Mouse (Mus musculus) hindbrain, embryonic 11.5 days (tissue): ENCODE data around the gene Lsm2. TPM values are rescaled to one million over a fixed set of nuclear protein-coding genes. Genes with fewer than 3 reads are reported as not detected.
"Not testable (repeated sequence)": the region's sequence is repeated elsewhere in the genome, so short reads cannot be mapped to it uniquely, and the experiment has no call there.

Source experiments
- ATAC-seq: fragments of 200-750 bp; cut with Nextera tagmentation; 2 replicates; pipeline ENCODE4 v1.8.0; 2017; ENCODE audit warnings: mild to moderate bottlenecking, moderate TSS enrichment, moderate library complexity; ENCODE audit not compliant: low FRiP score
- DNase-seq: peaks from one replicate; pipeline ENCODE4 v3.0.0-alpha.2; 2015; ENCODE audit warnings: low spot score
- H3K27ac ChIP-seq: fragments of 300-500 bp; sonication (generic); 2 replicates; pipeline ENCODE4 v1.5.1; 2014; ENCODE audit warnings: mild to moderate bottlenecking, low read depth, low read length
- H3K27me3 ChIP-seq: fragments of 300-500 bp; sonication (generic); 2 replicates; pipeline ENCODE4 v1.6.1; 2014; ENCODE audit warnings: mild to moderate bottlenecking, low read length, moderate library complexity, mixed read lengths; ENCODE audit not compliant: control insufficient read depth, insufficient read depth
- H3K36me3 ChIP-seq: fragments of 300-500 bp; sonication (generic); 2 replicates; pipeline ENCODE4 v1.6.1; 2014; ENCODE audit warnings: mild to moderate bottlenecking, low read length, moderate library complexity, mixed read lengths; ENCODE audit not compliant: control insufficient read depth, insufficient read depth
- H3K4me1 ChIP-seq: fragments of 300-500 bp; sonication (generic); replicated peaks from 2 replicates; pipeline ENCODE4 v1.6.1; 2014; ENCODE audit warnings: low read length, mixed read lengths; ENCODE audit not compliant: control insufficient read depth, insufficient read depth
- H3K4me2 ChIP-seq: fragments of 300-500 bp; sonication (generic); replicated peaks from 2 replicates; pipeline ENCODE4 v1.6.1; 2014; ENCODE audit warnings: mild to moderate bottlenecking, low read depth, low read length
- H3K4me3 ChIP-seq: fragments of 300-500 bp; sonication (generic); 2 replicates; pipeline ENCODE4 v1.5.1; 2014; ENCODE audit warnings: low read depth, low read length
- H3K9ac ChIP-seq: fragments of 300-500 bp; sonication (generic); 2 replicates; pipeline ENCODE4 v1.6.1; 2014; ENCODE audit warnings: low read depth, low read length
- H3K9me3 ChIP-seq: fragments of 300-500 bp; sonication (generic); 2 replicates; pipeline ENCODE4 v1.6.1; 2016; ENCODE audit warnings: low read length; ENCODE audit not compliant: control insufficient read depth
- WGBS: fragments of 180-500 bp; shearing (Covaris S2); extraction: QIAGEN DNeasy Blood & Tissue Kit; methylation state at CpG from one replicate; pipeline ENCODE4 v1.1.7; 2014; 5-methylcytosine and 5-hydroxymethylcytosine counted together
- polyA plus RNA-seq: library from polyadenylated mRNA; unstranded; fragments of >200 nt; fragmentation: Nextera tagmentation; extraction: Ambion mirVana; gene quantifications from 2 replicates; pipeline ENCODE4 v1.2.1, GENCODE M21; 2014

Lsm2 gene
- polyA plus RNA-seq, 1 experiment from 2014 or later = 207 TPM

DNA sequence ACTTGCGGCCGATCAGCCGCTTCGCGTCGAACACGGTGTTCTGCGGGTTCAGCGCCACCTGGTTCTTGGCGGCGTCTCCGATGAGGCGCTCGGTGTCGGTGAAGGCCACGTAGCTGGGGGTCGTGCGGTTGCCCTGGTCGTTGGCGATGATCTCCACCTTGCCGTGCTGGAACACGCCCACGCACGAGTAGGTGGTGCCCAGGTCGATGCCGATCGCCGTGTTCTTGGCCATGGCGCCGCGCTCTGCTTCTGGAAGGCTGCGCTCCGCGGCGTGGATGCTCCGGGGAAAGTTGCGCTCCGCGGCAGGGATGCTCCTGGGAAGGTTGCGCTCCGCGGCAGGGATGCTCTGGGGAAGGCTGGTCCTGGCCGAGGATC lies 10.0 kb upstream of the Lsm2 start:
- H3K4me1 ChIP-seq, H3K27ac ChIP-seq, H3K36me3 ChIP-seq, DNase-seq, H3K9ac ChIP-seq, H3K9me3 ChIP-seq: not testable (repeated sequence)
- Histone ChIP-seq H3K27me3 (peaks cover 18% of the 10 kb centered on the region), H3K4me2 (peak overlapping the region; percentile 54), H3K4me3 (peak overlapping the region; percentile 19)
- WGBS = 4% methylated on average over 11 of the region's 43 CpGs
- peak; percentile 56 for ATAC-seq

DNA sequence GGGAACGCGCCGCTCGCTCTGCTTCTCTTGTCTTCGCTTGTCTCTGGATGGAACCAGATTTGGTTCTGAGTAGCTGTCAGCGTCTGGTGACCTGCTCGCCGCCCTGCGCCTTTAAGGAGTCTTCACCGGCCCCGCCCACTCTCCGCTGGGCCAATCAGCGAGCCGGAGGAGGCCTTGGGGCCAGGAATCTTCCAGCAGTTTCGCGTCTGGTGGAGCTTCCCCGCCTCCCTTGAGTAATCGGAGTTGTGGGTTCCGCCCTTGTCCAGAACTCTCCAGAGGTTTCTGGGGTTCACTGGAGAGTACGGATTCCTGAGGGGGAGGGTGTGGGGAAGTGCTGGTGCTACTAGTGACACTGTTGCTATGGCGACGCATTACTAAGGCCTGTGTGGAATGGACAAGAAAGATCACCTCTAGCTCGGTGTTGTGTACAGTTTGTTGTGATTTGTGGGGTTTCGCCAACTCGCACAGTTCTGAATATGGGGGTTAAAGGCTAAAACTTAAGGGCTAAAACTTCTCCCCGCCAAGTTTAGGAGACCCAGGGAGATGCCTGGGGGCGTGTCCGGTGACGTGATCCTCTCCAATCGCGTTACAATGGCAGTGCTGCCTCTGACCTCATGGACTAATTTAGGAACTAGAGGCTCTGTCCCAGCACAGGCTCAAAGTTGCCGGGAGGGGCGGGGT lies 9.5 kb upstream of the Lsm2 start, which contains the start of the genes Hspa1a and Hspa1l:
Gene Hspa1a (minus strand): TSS at position 88 of the 681 bp plus-strand sequence.
Gene Hspa1l (plus strand): TSS at position 635 of the 681 bp plus-strand sequence.
- H3K9me3 ChIP-seq, H3K27ac ChIP-seq, H3K9ac ChIP-seq, H3K36me3 ChIP-seq, H3K4me1 ChIP-seq: not testable (repeated sequence)
- peak; percentile 75 for DNase-seq
- WGBS = 2% methylated on average over 26 of the region's 33 CpGs
- Histone ChIP-seq H3K4me2 (peak within 1 kb of the TSS; percentile 54), H3K4me3 (peak within 1 kb of the TSS; percentile 19), H3K27me3 (peaks cover 18% of the 10 kb centered on the region)
- peak; percentile 95 for ATAC-seq

DNA sequence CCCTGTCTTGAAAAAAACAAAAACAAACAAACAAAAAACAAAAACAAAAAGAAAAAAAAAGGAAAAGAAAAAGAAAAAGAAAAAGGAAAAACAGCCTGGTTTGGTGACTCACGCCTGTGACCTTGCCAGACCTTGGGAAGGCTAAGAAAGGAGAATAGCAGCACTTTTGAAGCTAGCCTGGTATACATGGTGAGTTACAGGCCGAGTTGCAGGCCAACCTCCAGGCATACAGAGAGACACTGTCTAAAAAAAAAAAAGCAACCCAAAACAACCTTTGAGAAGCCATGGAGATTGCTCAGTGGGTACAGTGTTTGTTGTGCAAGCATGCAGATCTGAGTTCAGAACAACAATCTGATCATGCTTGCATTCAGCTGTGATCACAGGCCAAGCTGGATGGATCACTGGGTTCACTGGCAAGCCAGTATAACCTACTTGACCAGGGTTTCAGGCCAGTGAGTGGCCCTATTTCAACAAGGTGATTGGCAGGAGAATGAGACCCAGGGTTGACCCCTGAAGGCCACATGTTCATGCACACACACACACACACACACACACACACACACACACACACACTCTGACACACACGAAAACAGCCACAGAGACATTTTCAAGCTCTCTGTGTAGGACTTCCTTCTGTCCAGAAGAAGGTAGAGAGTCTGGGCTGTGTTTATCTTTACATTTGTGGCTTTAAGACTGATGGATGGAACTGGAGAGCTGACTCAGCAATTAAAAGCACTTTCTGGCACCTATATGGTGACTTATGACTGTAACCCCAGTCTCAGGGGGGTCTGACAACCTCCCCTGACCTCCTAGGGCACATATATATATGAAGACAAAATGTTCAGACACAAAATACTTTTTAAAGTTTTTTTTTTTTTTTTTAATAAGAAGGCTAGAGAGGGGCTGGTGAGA lies 5.8 kb upstream of the Lsm2 start:
- Histone ChIP-seq H3K27me3 (no peaks in the 10 kb centered on the region), H3K4me1 (peaks cover under 1% of the 10 kb centered on the region; the same call in 1 of the 2 replicates), H3K9ac (no peak overlapping the region), H3K27ac (no peak overlapping the region), H3K9me3 (no peaks in the 10 kb centered on the region), H3K4me3 (no peak overlapping the region), H3K36me3 (no peaks in the 10 kb centered on the region), H3K4me2 (no peak overlapping the region)
- DNase-seq (no peak), ATAC-seq (no peak)
- 86% methylated on average over 3 of the region's 3 CpGs for WGBS

DNA sequence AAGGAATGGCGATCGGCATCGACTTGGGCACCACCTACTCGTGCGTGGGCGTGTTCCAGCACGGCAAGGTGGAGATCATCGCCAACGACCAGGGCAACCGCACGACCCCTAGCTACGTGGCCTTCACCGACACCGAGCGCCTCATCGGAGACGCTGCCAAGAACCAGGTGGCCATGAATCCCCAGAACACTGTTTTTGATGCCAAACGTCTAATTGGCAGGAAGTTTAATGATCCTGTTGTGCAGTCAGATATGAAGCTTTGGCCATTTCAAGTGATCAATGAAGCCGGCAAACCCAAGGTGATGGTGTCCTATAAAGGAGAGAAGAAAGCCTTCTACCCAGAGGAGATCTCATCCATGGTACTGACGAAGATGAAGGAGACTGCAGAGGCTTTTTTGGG lies 4.7 kb upstream of the Lsm2 start:
- WGBS = 96% methylated on average over 20 of the region's 20 CpGs
- Histone ChIP-seq H3K27me3 (no peaks in the 10 kb centered on the region), H3K9ac (no peak overlapping the region), H3K4me1 (peaks cover 2% of the 10 kb centered on the region; the same call in 1 of the 2 replicates), H3K4me2 (no peak overlapping the region), H3K4me3 (no peak overlapping the region), H3K36me3 (no peaks in the 10 kb centered on the region), H3K27ac (no peak overlapping the region), H3K9me3 (no peaks in the 10 kb centered on the region)
- no peak for ATAC-seq
- no peak for DNase-seq

DNA sequence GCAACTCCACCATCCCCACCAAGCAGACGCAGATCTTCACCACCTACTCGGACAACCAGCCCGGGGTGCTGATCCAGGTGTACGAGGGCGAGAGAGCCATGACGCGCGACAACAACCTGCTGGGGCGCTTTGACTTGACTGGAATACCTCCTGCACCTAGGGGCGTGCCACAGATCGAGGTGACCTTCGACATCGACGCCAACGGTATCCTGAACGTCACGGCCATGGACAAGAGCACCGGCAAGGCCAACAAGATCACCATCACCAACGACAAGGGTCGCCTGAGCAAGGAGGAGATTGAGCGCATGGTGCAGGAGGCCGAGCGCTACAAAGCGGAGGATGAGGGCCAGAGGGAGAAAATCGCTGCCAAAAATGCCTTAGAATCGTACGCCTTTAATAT lies 3.4 kb upstream of the Lsm2 start:
- WGBS = 88% methylated on average over 27 of the region's 27 CpGs
- H3K4me3 ChIP-seq = no peak overlapping the region
- DNase-seq = no peak
- H3K27ac ChIP-seq = no peak overlapping the region
- no peaks in the 10 kb centered on the region for H3K36me3 ChIP-seq
- H3K27me3 ChIP-seq = no peaks in the 10 kb centered on the region
- no peaks in the 10 kb centered on the region for H3K9me3 ChIP-seq
- peaks cover 4% of the 10 kb centered on the region for H3K4me1 ChIP-seq
- no peak overlapping the region for H3K9ac ChIP-seq
- no peak overlapping the region for H3K4me2 ChIP-seq
- no peak for ATAC-seq

DNA sequence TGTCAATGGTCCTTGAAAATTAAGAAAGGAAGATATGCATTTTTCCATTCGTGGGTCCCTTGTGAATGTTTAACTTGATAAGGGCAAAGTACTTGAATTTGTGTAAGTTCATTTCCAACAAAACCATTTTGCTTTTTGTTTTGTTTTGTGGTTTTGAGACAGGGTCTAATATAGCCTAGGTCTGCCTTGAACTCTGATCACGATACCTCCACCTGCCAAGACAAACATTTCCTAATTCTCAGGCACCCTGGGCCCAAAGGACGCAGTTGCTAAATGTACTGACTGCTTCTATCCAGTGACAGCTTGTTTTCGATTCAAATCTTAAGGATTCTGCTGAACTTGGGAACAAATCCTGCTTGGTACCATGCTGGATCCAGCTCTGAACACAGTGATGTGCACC lies 2.0 kb upstream of the Lsm2 start:
- no peak for DNase-seq
- Histone ChIP-seq H3K4me3 (no peak overlapping the region), H3K27me3 (no peaks in the 10 kb centered on the region), H3K36me3 (no peaks in the 10 kb centered on the region), H3K4me1 (peaks cover 4% of the 10 kb centered on the region), H3K9me3 (no peaks in the 10 kb centered on the region), H3K4me2 (no peak overlapping the region), H3K27ac (no peak overlapping the region), H3K9ac (no peak overlapping the region)
- WGBS = 95% methylated on average over 4 of the region's 4 CpGs
- no peak for ATAC-seq

DNA sequence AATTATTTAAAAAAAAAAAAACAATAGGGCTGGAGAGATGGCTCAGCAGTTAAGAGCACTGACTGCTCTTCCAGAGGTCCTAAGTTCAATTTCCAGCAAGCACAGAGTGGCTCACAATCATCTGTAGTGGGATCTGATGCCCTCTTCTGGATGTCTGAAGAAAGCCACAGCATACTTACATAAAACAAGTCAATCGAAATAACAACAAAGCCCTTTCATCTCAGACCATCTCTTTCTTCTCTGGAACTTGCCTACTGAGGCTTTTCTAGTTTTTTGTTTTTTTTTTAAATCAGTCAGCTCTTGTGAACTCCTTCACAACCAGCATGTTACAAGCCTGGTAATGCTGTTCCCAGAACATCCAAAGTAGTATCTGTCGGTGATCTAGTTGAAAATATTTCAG lies 1.0 kb upstream of the Lsm2 start:
- peaks cover 4% of the 10 kb centered on the region for H3K4me1 ChIP-seq
- no peaks in the 10 kb centered on the region for H3K9me3 ChIP-seq
- H3K4me3 ChIP-seq = peak overlapping the region; percentile 60
- peak overlapping the region; percentile 54; the same call in 1 of the 2 replicates for H3K9ac ChIP-seq
- H3K27me3 ChIP-seq = no peaks in the 10 kb centered on the region
- WGBS = 16% methylated on average over 2 of the region's 2 CpGs
- peak overlapping the region; percentile 61 for H3K27ac ChIP-seq
- ATAC-seq = no peak
- DNase-seq = peak; percentile 37
- H3K36me3 ChIP-seq = peaks cover under 1% of the 10 kb centered on the region; the same call in 1 of the 2 replicates
- peak overlapping the region; percentile 88 for H3K4me2 ChIP-seq

DNA sequence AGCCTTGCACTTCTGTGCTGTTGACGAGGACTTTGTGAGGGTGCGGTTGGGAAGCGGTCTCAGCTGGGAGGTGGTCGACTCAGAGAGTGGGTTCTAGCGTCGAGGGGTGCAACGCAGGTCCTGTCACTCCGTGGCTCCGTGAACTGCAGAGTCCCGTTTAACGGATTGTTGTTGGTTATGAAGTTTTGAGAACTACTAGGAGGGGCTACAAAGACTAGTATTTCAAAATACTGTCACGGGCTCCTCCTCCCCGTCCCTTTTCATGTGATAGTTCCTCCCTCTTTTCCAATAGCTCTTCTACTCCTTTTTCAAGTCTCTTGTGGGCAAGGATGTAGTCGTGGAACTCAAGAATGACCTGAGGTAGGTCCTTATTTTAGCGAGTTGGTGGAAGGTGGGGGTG lies 666 bp downstream of the Lsm2 start:
- Histone ChIP-seq H3K4me1 (peaks cover 4% of the 10 kb centered on the region), H3K9ac (peak overlapping the region; percentile 94), H3K27ac (peak overlapping the region; percentile 96; the same call in 1 of the 2 replicates), H3K4me2 (peak overlapping the region; percentile 88), H3K9me3 (no peaks in the 10 kb centered on the region), H3K27me3 (no peaks in the 10 kb centered on the region), H3K4me3 (peak overlapping the region; percentile 60), H3K36me3 (peaks cover 4% of the 10 kb centered on the region)
- under 1% methylated on average over 15 of the region's 15 CpGs for WGBS
- no peak for DNase-seq
- ATAC-seq = peak; percentile 36
